Mouse (Mus musculus) lung, adult 18-20 months (tissue): ENCODE data around the gene Kin.

Experiments
- DNase-seq, 2 experiments: peaks; one replicate each; pipeline ENCODE4 v3.0.0; 2022; ENCODE audit warnings: mixed read lengths in 2 of 2

The Kin gene

DNA sequence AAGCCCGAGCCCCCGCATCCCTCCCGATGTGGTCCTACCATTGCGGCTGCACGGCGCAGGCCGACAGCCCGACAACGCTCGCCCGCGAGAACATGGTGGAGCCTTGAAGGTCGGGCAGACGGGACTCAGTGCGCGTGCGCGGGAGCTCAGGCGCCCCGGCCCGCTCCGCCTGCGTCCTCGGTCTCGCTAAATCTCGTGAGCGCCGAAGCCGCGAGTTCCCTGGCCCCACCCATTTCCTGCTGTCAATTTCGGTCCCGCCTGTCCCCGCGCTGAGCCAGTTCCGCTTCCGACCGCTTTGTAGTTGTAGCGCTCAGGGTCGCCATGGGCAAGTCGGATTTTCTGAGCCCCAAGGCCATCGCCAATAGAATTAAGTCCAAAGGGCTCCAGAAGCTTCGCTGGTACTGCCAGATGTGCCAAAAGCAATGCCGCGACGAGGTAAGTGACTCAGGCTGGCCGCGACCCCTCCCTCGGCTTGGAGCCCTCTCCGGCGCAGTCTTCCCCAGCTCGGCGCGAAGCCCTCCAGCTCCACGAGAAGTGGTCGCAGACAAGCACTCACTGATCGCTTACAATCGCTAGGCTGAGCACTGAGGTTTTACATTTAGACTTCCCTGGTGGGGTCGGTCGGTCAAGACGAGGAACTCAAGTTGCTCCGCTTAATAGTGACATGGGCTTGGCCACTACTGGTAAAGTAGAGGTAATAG, at the start of gene Kin, which contains the start of gene Atp5c1:
Gene Kin, plus strand, starts transcription at position 284 of the 701 bp plus-strand sequence.
Gene Atp5c1, minus strand, starts transcription at position 201 of the 701 bp plus-strand sequence.
- DNase-seq, result peak; percentile 97 to 98

- no peak for DNase-seq
These were observed 46.7 kb upstream of the Kin start for GRCm38 (mm10) chr2:10033684-10034083.

- DNase-seq, result no peak
These were observed 45.4 kb upstream of the Kin start for GRCm38 (mm10) chr2:10034976-10035375.

DNA sequence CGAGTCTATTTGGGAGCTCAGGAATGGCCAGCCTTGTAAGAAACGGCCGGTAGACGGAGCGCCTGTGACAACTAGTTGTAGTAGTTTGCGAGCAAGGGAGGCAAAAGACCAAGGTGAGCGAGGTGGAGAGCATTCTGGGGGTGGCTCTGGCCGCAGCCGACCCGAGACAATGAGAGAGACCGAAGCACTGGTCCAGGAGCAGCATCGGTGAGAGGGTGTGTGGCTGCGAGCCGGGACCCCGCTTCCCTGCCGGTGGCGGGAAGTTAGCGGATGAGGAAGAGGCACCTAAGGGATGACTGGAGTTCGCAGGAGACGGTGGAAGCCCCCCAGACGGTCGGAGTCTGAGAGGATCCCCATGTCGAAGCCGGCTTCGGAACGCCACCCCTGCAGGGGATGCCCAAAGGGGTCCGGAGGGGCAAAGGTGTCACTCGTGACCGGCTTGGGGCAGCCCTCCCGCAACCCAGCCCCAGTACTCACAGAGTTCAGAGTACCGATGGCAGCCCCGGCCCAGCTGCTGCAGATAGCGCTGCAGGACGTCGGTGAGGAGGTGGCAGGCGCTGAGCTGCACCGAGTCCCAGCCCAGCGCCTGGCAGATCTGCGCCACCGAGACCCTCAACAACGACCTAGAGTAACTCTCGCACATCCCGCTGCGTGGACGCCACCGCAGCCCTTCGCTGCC, 32.5 kb upstream of the Kin start:
- DNase-seq, result peak in 1 of 2 experiments; percentile 7

- DNase-seq, result peak; percentile 94 to 95
These were observed 31.9 kb upstream of the Kin start, which contains the start of gene Taf3 for GRCm38 (mm10) chr2:10048461-10048860. Taf3 (minus strand) TSS chr2:10048596.

DNA sequence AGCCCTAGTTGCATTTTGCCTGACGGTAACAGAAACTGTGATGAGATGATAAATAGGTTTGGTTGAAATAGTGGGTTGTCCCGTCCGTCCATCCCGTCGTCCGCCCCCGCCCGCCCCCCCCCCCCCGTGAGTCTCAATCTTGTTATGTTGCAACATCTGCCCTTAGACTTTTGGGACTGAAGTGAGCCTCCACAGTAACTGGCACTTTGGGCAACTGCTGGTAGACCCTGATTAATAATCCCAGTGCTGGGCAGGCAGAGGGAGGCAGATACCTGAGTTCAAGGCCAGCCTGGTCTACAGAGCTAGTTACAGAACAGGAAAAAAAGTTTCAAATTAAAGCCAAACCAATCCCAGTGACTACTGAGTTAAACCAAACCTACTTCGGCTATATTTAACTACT, 30.9 kb upstream of the Kin start:
- DNase-seq, result no peak

DNA sequence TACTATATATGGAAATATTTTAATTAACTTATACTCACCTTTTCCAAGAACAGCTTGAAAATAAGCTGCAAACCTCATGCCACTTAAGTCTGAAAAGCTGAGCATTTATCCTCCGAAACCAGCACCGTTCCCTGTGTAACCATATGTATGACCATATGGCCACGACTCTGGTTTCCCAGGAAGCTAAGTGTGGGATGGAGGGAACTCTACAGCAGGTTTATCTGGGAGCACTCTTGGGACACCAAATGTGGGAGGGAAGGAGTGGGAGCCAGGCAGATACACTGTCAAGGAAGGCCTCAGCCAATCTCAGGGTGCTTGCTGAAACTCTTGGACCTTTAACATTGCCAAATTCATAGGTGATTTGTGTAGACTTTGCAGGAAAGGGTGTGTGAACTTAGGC, 29.5 kb upstream of the Kin start:
- DNase-seq, result no peak

DNA sequence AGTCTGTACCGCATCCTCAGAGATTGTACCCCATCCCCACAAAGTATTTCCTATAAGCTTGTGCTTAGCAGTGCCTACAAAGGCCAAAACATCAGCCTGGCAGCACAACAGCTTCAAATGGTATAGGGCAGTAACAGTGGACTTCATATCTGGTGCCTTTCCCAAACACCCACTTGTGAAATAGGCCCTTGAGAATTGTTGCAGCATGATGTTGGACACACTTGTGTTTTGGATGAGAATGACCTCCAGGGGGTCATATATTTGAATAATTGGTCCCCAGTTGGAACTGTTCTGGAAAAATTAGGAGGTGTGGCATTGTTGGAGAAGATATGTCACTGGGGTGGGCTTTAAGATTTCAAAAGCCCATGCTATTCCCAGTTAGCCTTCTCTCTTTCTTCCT, 28.4 kb upstream of the Kin start:
- DNase-seq, result no peak

- no peak for DNase-seq
These were observed 21.6 kb upstream of the Kin start for GRCm38 (mm10) chr2:10058836-10059235.

GRCm38 (mm10) chr2:10071751-10072150, 8.6 kb upstream of the Kin start:
- no peak for DNase-seq

GRCm38 (mm10) chr2:10074470-10074869, 5.9 kb upstream of the Kin start:
- no peak for DNase-seq

DNA sequence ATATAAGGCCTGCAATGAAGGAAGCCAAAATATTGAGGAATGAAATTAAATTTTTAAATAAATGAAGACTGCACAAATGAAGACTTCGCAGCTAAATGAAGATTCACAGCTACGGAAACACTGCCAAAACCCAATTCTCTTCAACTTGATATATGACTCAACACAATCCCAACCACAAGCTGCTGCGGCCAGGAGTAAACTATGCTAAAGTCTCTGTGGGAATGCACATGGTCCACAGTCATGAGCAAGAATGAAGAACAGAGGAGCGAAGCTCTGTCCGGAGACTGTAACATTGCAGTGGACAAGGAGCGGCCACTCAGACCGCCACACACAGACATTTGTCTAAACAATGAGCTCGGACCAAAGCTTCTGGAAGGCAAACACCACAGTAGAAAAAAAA, 3.7 kb upstream of the Kin start:
- no peak for DNase-seq

DNA sequence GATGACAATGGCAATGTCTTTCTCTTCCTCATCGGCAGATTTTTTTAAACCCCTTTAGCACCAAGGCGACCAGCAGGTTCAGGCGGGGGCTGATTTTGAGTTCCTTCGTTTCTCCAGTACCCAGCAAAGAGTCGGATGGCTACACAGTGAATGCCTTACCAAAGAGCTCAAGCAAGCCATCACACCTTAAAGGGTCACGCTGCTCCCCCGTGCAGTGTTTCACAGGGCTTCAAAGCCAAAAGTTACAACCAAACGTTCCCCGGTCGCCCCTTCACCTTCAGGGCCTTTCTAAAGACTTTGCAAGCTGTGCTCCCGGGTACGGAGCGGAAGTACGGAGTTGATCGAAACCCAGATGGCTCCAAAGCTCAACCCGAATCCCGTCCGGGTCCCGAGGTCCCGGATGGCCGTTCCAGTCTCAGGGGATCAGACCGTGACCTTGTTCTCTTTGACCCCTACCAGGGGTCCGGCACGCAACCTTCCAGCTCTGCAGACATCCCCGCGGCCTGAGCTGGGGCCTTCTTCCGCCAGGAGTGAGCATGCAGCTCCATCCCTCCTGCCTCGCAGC, 566 bp upstream of the Kin start:
- no peak for DNase-seq

GRCm38 (mm10) chr2:10081453-10082080, 1.2 kb downstream of the Kin start:
- DNase-seq, result no peak

- DNase-seq, result no peak
These were observed 2.3 kb downstream of the Kin start for GRCm38 (mm10) chr2:10082737-10083136.

DNA sequence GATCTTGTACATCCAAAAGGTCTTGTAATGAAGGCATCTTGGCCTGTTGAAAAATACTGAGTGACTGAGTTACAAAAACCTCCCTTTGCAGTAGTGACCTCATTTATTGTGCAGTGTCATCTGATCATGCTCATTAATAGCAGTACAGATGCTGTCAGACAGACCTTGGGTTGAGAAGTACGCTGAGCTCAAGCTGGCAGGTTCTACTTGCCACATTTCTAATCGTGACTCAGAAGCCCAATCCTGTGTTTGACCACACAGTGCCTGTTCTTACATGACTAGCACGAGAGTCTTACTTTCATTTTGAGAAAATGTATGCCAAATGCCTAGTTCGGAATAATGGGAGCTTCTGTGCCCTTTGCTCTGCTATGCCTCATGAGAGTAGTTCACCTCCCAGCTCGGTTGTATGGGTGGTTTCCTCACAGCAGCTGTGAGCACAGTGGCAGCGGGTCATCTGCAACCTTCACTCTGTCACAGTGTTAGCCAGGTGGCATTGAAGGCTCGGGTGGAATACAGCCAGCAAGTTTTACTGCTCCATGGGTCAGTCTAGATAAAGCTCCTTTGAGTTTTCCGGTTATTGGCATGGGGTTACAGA, 7.0 kb downstream of the Kin start:
- no peak for DNase-seq

DNA sequence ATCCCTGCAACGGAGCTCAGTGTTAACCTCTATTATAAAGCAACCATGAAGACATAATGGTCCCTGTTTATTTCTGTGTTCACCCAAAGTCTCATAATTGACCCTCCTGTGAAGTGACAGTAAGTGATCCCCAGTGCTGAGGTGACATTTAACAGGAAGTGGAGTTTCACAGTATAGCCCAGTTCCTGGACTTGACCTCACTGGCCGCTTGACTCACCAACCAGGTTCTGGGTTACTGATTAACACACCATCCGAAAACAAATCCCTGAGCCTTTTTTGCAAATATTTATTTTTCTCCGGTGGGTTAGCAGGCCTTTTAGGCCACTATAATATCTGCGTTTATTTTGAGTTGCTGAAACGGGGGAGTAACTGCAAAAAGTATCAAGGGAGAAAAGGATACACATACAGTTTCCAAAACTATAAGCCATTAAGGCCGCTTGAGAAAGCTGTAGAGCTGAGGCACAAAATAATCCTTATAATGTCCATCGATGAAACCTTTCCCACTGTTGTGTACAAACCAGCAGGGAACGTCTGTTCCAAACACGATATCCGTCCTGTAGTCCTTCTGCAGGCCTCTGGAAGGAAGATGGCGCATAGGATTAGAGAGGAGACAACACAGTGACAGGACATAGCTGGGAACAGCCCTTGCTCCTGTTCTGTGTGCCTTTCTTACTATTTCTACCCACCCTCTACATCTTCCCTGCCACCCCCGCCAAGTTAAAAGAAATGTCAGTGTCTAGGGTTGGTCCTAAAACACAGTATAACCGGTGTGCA, 14.1 kb downstream of the Kin start:
- no peak for DNase-seq

- peak in 1 of 2 experiments; percentile 33 for DNase-seq
These were observed 18.3 kb downstream of the Kin start for GRCm38 (mm10) chr2:10098598-10099215.

- no peak for DNase-seq
These were observed 20.1 kb downstream of the Kin start for GRCm38 (mm10) chr2:10100471-10100870.

- DNase-seq, result peak; percentile 29 to 35
These were observed 20.8 kb downstream of the Kin start for GRCm38 (mm10) chr2:10101180-10101579.

- no peak for DNase-seq
These were observed 28.3 kb downstream of the Kin start for GRCm38 (mm10) chr2:10108535-10109189.
